Mouse (Mus musculus) adrenal gland, adult 2 months (tissue): ENCODE data around the gene Pdpn. TPM values are rescaled to one million over a fixed set of nuclear protein-coding genes. Genes with fewer than 3 reads are reported as not detected.

Experiments used
- DNase-seq: peaks from one replicate; pipeline ENCODE4 v3.0.0; 2021
- polyA plus RNA-seq: library from polyadenylated mRNA; depleted of rRNA; stranded (reverse); fragments of >200 nt; gene quantifications from 2 replicates; pipeline ENCODE4 v1.2.3, GENCODE M21; 2012; rRNA removed
- total RNA-seq, 2 experiments: library from RNA; stranded (reverse); gene quantifications; 2 replicates each; pipeline ENCODE4 v1.2.3; 2021

The Pdpn gene
- total and polyA plus RNA-seq, 3 experiments, result 1.1 to 9.7 (median 5.7) TPM

- DNase-seq, result no peak
Measured at GRCm38 (mm10) chr4:143239117-143239516, 60.2 kb downstream of the Pdpn start.

GRCm38 (mm10) chr4:143238241-143239031 lies 60.9 kb downstream of the Pdpn start:
- DNase-seq, result peak; percentile 24

- no peak for DNase-seq
Measured at GRCm38 (mm10) chr4:143231790-143232422, 67.5 kb downstream of the Pdpn start.

GRCm38 (mm10) chr4:143231110-143231509 lies 68.3 kb downstream of the Pdpn start:
- DNase-seq, result no peak

GRCm38 (mm10) chr4:143227976-143228375 lies 71.4 kb downstream of the Pdpn start:
- no peak for DNase-seq

- DNase-seq, result no peak
Measured at GRCm38 (mm10) chr4:143225886-143226285, 73.5 kb downstream of the Pdpn start.

- DNase-seq, result no peak
Measured at GRCm38 (mm10) chr4:143219316-143219751, 80.0 kb downstream of the Pdpn start.

- DNase-seq, result no peak
Measured at GRCm38 (mm10) chr4:143218858-143219257, 80.5 kb downstream of the Pdpn start.

Other genes with a start within 250 kb of the Pdpn start
- gene Prdm2, start 86.6 kb downstream of the Pdpn start, total RNA-seq, result 10 to 100 TPM; 22.3 to 38.7 TPM
- gene Prdm2, start 86.6 kb downstream of the Pdpn start, polyA plus RNA-seq, result 5.6 and 9.4 TPM in 2 replicates
- under 1 TPM; 0.20 to 0.24 TPM for gene Lrrc38, start 50.2 kb upstream of the Pdpn start, total RNA-seq
- 0.59 and 0.91 TPM in 2 replicates for gene Lrrc38, start 50.2 kb upstream of the Pdpn start, polyA plus RNA-seq
- not detected for gene Pramel1, start 94.9 kb upstream of the Pdpn start, total RNA-seq
- not detected in 2 replicates for gene Pramel1, start 94.9 kb upstream of the Pdpn start, polyA plus RNA-seq
- 10 to 100 TPM in 1 of 2 experiments, 1 to 10 TPM in 1; 9.7 to 13.9 TPM for gene Pramef8, start 112.9 kb upstream of the Pdpn start, total RNA-seq
- gene Pramef8, start 112.9 kb upstream of the Pdpn start, polyA plus RNA-seq, result 3.3 and 4.3 TPM in 2 replicates
- gene Oog4, start 150.8 kb upstream of the Pdpn start, total RNA-seq, result not detected
- not detected in 2 replicates for gene Oog4, start 150.8 kb upstream of the Pdpn start, polyA plus RNA-seq
- not detected for gene Gm13043, start 211.8 kb upstream of the Pdpn start, total RNA-seq
- gene Gm13043, start 211.8 kb upstream of the Pdpn start, polyA plus RNA-seq, result not detected in 2 replicates
- not detected for gene Gm13040, start 236.4 kb upstream of the Pdpn start, total RNA-seq
- not detected in 2 replicates for gene Gm13040, start 236.4 kb upstream of the Pdpn start, polyA plus RNA-seq